Mouse (Mus musculus): ENCODE results near the gene Rnd2. TPM values are rescaled to one million over a fixed set of nuclear protein-coding genes. Genes with fewer than 3 reads are reported as not detected.
"Not testable (repeated sequence)": the region's sequence is repeated elsewhere in the genome, so short reads cannot be mapped to it uniquely, and the experiment has no call there.

Gene Rnd2
- polyA plus RNA-seq, 1 experiment from 2014 or later: 121 TPM

DNA sequence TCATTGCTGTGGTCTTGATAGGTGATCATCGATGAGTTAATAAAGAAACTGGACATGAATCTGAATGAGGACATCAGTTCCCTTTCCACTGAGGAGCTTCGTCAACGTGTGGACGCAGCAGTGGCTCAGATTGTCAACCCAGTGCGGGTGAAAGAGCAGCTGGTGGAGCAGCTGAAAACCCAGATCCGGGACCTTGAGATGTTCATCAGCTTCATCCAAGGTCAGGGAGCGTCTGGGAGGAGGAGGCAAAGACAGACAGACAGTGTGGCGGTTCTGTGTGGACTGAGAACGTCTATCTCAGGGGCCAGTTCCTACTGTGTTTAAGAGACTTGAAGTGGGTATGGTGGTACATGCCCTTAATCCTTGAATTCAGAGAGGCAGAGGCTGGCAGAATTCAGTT, 33.5 kb upstream of the Rnd2 start:
- peaks cover 8% of the 10 kb centered on the region for H3K4me1 ChIP-seq
- ATAC-seq (ENCODE audit: low FRiP score): no peak
- WGBS: 93% methylated on average over 9 of the region's 9 CpGs
- H3K27ac ChIP-seq: no peak overlapping the region
- no peak overlapping the region for H3K4me2 ChIP-seq (replicated peaks)
- H3K4me3 ChIP-seq: no peak overlapping the region
- H3K9ac ChIP-seq: no peak overlapping the region
- no peaks in the 10 kb centered on the region for H3K27me3 ChIP-seq
- peaks cover 67% of the 10 kb centered on the region for H3K36me3 ChIP-seq
- no peaks in the 10 kb centered on the region for H3K9me3 ChIP-seq (replicated peaks)

DNA sequence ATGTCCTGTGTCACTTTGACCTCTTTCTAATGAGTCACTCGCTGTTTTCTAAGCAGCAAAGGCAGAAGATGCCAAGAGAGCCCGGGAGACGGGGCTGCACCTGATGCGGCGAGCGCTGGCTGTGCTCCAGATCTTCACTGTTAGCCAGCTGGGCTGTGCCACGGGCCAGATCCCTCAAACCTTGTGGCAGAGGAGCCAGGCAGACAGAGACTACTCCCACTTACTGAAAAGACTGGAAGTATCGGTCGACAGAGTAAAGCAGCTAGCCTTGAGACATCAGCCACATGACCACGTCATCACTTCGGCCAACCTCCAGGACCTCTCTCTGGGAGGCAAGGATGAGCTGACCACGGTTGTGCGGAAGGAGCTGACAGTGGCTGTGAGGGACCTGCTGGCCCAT, 31.4 kb upstream of the Rnd2 start:
- no peak overlapping the region for H3K9ac ChIP-seq
- 93% methylated on average over 13 of the region's 13 CpGs for WGBS

DNA sequence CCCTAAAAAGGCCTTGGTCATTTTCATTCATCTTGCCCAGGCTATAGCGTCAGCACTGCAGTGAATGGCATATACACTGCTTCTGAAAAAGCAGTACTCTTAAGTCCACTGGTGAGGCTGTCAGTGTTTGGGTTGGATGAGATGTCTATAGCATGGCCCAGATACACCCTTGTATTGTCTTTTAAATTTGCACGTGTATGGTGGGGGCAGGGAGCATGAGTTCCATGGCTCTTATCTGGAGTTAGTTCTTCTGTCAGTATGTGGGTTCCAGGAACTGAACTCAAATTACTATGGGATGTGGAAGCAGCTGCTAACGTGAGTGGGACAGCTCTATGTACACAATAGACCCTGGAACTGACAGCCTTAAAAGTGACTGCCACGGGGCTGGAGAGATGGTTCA, 29.0 kb upstream of the Rnd2 start:
- ATAC-seq (ENCODE audit: low FRiP score): no peak
- no peak overlapping the region for H3K4me3 ChIP-seq

More for the DNA sequence above, 31.4 kb upstream of the Rnd2 start:
- Histone ChIP-seq H3K4me1 (no peaks in the 10 kb centered on the region), H3K36me3 (peaks cover 67% of the 10 kb centered on the region), H3K27me3 (no peaks in the 10 kb centered on the region), H3K4me3 (no peak overlapping the region), H3K4me2 (replicated peaks) (no peak overlapping the region), H3K9me3 (replicated peaks) (no peaks in the 10 kb centered on the region), H3K27ac (no peak overlapping the region)
- no peak for ATAC-seq (ENCODE audit: low FRiP score)

DNA sequence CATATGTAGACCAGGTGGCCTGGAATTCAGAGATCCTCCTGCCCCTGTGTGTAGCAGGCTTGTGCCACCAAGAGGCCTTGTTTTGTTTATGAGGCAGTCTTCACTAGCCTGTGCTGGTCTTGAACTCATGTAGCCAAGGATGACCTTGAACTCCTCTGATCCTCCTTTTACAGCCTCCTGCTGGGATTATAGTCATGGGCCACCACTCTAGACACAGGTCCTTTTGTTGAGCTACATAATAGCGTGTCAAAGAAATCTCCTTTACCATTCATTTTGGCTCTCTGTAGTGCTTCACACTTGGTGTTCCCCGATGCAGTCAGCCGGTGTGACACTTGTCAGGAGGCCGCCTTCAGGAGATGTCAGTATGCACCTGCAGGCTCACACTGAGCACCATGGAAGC, 27.9 kb upstream of the Rnd2 start:
- WGBS: 48% methylated on average over 4 of the region's 4 CpGs
- Histone ChIP-seq H3K4me1 (no peaks in the 10 kb centered on the region), H3K27ac (no peak overlapping the region), H3K4me3 (no peak overlapping the region), H3K27me3 (no peaks in the 10 kb centered on the region), H3K9ac (no peak overlapping the region), H3K9me3 (replicated peaks) (no peaks in the 10 kb centered on the region), H3K4me2 (replicated peaks) (no peak overlapping the region), H3K36me3 (peaks cover 36% of the 10 kb centered on the region)
- no peak for ATAC-seq (ENCODE audit: low FRiP score)

More for the DNA sequence above, 29.0 kb upstream of the Rnd2 start:
- Histone ChIP-seq H3K9ac (no peak overlapping the region), H3K27ac (no peak overlapping the region), H3K4me2 (replicated peaks) (no peak overlapping the region), H3K27me3 (no peaks in the 10 kb centered on the region), H3K4me1 (no peaks in the 10 kb centered on the region), H3K9me3 (replicated peaks) (no peaks in the 10 kb centered on the region), H3K36me3 (peaks cover 47% of the 10 kb centered on the region)
- WGBS: 89% methylated on average over 4 of the region's 4 CpGs

DNA sequence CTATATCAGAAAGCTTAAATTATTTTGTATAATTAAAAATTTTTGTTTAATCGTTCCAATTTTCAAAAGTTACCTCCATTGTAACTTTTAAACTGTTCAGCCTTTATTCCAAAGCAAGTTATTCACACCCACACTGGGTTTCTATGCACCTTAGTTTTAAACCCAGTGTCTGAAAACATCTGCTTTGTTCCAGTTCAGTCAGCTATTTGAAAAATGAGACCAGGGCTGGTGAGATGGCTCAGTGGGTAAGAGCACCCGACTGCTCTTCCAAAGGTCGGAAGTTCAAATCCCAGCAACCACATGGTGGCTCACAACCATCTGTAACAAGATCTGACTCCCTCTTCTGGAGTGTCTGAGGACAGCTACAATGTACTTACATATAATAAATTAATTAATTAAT, 26.8 kb upstream of the Rnd2 start:
- not testable (repeated sequence) for H3K4me1 ChIP-seq; H3K9me3 ChIP-seq (replicated peaks); H3K4me3 ChIP-seq; H3K9ac ChIP-seq; H3K27ac ChIP-seq; ATAC-seq (ENCODE audit: low FRiP score); H3K27me3 ChIP-seq; H3K4me2 ChIP-seq (replicated peaks)
- 53% methylated on average over 3 of the region's 3 CpGs for WGBS
- H3K36me3 ChIP-seq: peaks cover 28% of the 10 kb centered on the region

DNA sequence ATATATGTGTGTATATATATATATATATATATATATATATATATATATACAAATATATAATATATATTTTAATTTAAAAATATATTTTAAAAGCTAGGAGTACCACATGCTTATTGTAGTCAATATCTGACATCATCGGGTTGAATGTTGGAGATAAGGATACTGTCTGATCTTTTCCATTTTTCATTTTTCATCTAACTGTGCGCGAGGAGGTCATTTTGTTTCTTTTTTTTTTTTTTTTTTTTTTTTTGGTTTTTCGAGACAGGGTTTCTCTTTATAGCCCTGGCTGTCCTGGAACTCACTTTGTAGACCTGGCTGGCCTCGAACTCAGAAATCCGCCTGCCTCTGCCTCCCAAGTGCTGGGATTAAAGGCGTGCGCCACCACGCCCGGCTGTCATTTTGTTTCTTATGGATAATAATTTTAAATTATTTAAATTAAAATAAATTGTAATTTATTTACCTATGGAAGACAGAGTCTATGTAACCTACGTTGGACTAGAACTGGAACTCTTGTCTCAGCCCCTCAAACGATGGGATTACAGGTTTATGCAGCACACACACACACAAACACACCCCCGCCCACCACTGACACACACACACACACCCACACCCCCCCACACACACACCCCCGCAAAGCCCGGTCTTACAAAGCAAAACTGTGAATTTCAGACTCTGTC, 23.2 kb upstream of the Rnd2 start:
- 36% methylated on average over 15 of the region's 15 CpGs for WGBS
- Histone ChIP-seq H3K4me3 (peak overlapping the region; percentile 77), H3K9ac (0 out of 2 replicates have a peak overlapping the region, but pooled peaks have one; percentile 28), H3K4me1 (peaks cover 11% of the 10 kb centered on the region), H3K4me2 (replicated peaks) (peak overlapping the region; percentile 43), H3K36me3 (peaks cover 25% of the 10 kb centered on the region)
- not testable (repeated sequence) for H3K27ac ChIP-seq; H3K9me3 ChIP-seq (replicated peaks); H3K27me3 ChIP-seq
- peak; percentile 11 for ATAC-seq (ENCODE audit: low FRiP score)

DNA sequence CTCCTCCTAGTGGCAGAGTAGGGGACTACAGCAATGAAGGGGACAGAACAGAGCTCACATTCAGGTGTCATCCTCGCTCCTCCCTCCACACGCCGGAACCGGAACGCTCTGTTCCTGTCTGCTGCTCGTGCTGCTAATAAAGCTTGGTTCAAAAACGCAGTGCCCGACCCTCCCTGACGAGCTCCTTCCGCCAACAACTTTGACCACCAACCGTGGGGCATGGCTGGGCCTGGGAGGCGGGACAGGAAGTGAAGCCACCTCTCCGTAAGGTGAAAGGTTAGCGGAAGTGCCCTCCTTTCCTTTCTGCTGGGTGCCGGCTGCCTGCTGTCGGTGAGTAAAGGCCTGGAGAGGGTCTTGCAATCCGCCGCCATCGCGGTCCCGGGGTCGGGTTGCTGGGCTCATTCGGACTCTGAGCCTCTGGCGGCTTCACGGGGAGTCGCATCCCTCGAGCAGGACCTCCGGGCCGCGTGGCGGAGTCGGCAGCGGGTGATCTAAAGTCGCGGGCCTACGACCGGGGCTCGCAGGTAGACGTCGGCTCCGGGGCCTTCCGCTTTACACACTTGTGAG, 22.6 kb upstream of the Rnd2 start, which contains the start of gene Rpl27:
Rpl27 (plus strand) TSS at position 172 of the 567 bp plus-strand sequence.
- WGBS: under 1% methylated on average over 42 of the region's 42 CpGs
- H3K27me3 ChIP-seq: no peaks in the 10 kb centered on the region
- peak; percentile 98 for ATAC-seq (ENCODE audit: low FRiP score)

DNA sequence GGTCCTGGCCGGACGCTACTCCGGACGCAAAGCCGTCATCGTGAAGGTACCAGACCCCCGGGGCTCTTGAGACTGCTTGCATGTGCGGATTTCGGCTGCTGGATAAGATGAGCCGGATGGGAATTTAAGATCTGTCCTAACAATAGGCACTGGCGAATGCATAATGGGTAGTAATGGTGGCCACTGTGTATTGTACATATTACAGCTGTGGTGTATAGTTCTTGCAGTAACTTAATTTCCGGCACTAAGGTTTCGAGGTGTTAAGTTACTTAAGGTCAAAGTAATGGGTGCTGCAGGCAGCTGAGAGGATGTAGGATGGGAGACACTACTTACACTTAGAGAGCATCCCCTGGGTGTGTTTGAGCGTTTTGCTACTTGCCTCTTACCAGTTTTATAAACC, 22.0 kb upstream of the Rnd2 start:
- Histone ChIP-seq H3K9ac (peak overlapping the region; percentile 92), H3K9me3 (replicated peaks) (no peaks in the 10 kb centered on the region), H3K27me3 (no peaks in the 10 kb centered on the region), H3K4me1 (peaks cover 11% of the 10 kb centered on the region), H3K4me3 (peak overlapping the region; percentile 77), H3K36me3 (peaks cover 25% of the 10 kb centered on the region), H3K27ac (peak overlapping the region; percentile 93), H3K4me2 (replicated peaks) (peak overlapping the region; percentile 97)
- WGBS: 2% methylated on average over 14 of the region's 14 CpGs
- 0 out of 2 replicates have a peak, but pooled peaks have one; percentile 14 for ATAC-seq (ENCODE audit: low FRiP score)

More for the DNA sequence above, 22.6 kb upstream of the Rnd2 start, which contains the start of gene Rpl27:
- peak within 1 kb of the TSS; percentile 93 for H3K27ac ChIP-seq
- no peaks in the 10 kb centered on the region for H3K9me3 ChIP-seq (replicated peaks)
- H3K36me3 ChIP-seq: peaks cover 25% of the 10 kb centered on the region
- H3K9ac ChIP-seq: peak within 1 kb of the TSS; percentile 92
- peak within 1 kb of the TSS; percentile 97 for H3K4me2 ChIP-seq (replicated peaks)
- H3K4me1 ChIP-seq: peaks cover 11% of the 10 kb centered on the region
- peak within 1 kb of the TSS; percentile 77 for H3K4me3 ChIP-seq

DNA sequence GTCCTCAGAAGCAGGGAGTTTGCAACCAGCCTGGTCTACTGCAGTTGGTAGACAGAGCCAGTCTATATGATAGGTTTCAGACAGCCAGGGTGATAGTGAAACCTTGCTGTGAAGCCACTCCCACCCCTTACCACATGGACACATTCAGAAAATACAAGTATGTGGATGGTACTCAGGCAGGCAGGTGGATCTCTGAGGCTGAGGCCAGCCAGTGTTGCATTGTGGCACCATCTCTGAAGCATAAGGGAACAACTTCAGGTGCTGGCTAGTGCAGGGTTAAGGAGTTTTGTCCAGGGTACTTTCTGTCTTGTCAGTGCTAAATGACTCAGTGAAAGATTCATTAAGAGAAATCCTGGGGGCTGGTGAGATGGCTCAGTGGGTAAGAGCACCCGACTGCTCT, 18.5 kb upstream of the Rnd2 start:
- 88% methylated on average over 1 of the region's 1 CpGs for WGBS
- Histone ChIP-seq H3K27me3 (no peaks in the 10 kb centered on the region), H3K36me3 (peaks cover 25% of the 10 kb centered on the region), H3K4me1 (peaks cover 14% of the 10 kb centered on the region), H3K4me2 (replicated peaks) (no peak overlapping the region), H3K27ac (no peak overlapping the region), H3K9me3 (replicated peaks) (no peaks in the 10 kb centered on the region), H3K4me3 (no peak overlapping the region), H3K9ac (no peak overlapping the region)
- ATAC-seq (ENCODE audit: low FRiP score): no peak

DNA sequence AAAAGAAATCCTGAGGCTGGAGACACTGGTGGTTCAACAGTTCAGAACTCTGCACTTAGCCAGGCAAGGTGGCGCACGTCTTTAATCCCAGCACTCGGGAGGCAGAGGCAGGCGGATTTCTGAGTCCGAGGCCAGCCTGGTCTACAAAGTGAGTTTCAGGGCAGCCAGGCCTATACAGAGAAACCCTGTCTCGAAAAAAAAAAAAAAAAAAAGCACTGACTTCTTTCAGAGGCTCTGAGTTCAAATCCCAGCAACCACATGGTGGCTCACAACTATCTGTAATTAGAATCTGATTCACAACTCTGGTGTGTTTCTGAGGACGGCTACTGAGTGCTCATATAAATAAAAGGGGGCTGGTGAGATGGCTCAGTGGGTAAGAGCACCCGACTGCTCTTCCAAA, 17.9 kb upstream of the Rnd2 start:
- H3K4me2 ChIP-seq (replicated peaks); H3K4me3 ChIP-seq; H3K9ac ChIP-seq; H3K27ac ChIP-seq; H3K27me3 ChIP-seq; H3K9me3 ChIP-seq (replicated peaks); ATAC-seq (ENCODE audit: low FRiP score): not testable (repeated sequence)
- Histone ChIP-seq H3K4me1 (peaks cover 14% of the 10 kb centered on the region), H3K36me3 (peaks cover 25% of the 10 kb centered on the region)
- 90% methylated on average over 8 of the region's 8 CpGs for WGBS

DNA sequence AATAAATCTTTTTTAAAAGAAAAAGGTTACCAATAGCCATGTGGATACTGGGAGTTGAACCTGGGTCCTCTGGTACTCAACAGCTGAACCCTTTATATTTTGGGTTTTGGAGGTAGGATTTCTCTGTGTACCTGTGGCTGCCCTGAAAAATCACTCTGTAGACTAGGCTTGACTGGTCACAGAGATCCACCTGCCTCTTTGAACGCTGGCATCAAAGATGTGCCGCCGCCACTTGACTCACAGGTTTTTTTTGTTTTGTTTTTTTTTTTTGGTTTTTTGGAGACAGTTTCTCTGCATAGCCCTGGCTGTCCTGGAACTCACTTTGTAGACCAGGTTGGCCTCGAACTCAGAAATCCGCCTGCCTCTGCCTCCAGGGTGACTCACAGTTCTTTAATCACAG, 17.0 kb upstream of the Rnd2 start:
- Histone ChIP-seq H3K27ac (no peak overlapping the region), H3K36me3 (peaks cover 25% of the 10 kb centered on the region), H3K4me1 (peaks cover 14% of the 10 kb centered on the region), H3K4me3 (no peak overlapping the region), H3K9me3 (replicated peaks) (no peaks in the 10 kb centered on the region), H3K27me3 (no peaks in the 10 kb centered on the region), H3K4me2 (replicated peaks) (no peak overlapping the region), H3K9ac (no peak overlapping the region)
- WGBS: 89% methylated on average over 5 of the region's 5 CpGs
- ATAC-seq (ENCODE audit: low FRiP score): no peak

DNA sequence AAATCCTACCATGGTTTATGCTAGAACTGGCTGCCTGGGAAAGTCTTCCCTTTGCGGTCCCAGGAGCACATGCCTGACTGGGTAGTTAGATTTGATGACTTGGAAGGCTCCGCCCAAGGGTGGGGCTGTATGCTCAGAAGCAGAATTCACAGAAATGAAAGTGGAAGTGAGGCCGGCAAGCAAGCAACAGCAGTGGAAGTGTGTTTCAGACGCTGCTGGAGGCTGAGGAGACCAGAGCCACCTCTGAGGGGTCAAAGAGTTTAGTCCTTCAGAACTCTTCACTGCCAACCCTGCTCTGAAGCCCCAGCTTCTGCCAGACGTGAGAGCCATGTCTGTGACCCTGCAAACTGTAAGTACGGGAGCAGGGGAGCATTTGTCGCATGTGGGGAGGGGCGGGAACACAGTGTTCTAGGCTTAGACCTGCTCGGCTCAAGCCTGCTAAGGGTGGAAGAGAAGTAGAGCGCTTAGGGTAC, 16.5 kb upstream of the Rnd2 start, which contains the start of gene Ifi35:
Ifi35 (plus strand) TSS at position 134 of the 473 bp plus-strand sequence.
- WGBS: 35% methylated on average over 10 of the region's 10 CpGs
- Histone ChIP-seq H3K4me1 (peaks cover 10% of the 10 kb centered on the region), H3K36me3 (peaks cover 25% of the 10 kb centered on the region), H3K4me3 (peak within 1 kb of the TSS; percentile 15), H3K9ac (no peak within 1 kb of the TSS), H3K27ac (no peak within 1 kb of the TSS), H3K4me2 (replicated peaks) (peak within 1 kb of the TSS; percentile 30), H3K9me3 (replicated peaks) (no peaks in the 10 kb centered on the region), H3K27me3 (no peaks in the 10 kb centered on the region)
- ATAC-seq (ENCODE audit: low FRiP score): no peak

Data from hindbrain, embryonic 12.5 days (tissue).